Mouse (Mus musculus) kidney, embryonic 14.5 days (tissue): ENCODE results near the gene Brca1. TPM values are rescaled to one million over a fixed set of nuclear protein-coding genes. Genes with fewer than 3 reads are reported as not detected.
"Not testable (repeated sequence)": the region's sequence is repeated elsewhere in the genome, so short reads cannot be mapped to it uniquely, and the experiment has no call there.

Experiments
- ATAC-seq: fragments of 200-750 bp; cut with Nextera tagmentation; 2 replicates; pipeline ENCODE4 v1.8.0; 2017; ENCODE audit warnings: moderate number of reproducible peaks, mild to moderate bottlenecking, moderate TSS enrichment, moderate library complexity; ENCODE audit not compliant: low FRiP score, low TSS enrichment
- H3K27ac ChIP-seq: fragments of 300-500 bp; sonication (generic); 2 replicates; pipeline ENCODE4 v1.5.1; 2014; ENCODE audit warnings: low read depth, mild to moderate bottlenecking, low read length, moderate library complexity, mixed read lengths
- H3K27me3 ChIP-seq: fragments of 300-500 bp; sonication (generic); 2 replicates; pipeline ENCODE4 v1.6.1; 2014; ENCODE audit warnings: mild to moderate bottlenecking, low read length; ENCODE audit not compliant: control insufficient read depth, insufficient read depth
- H3K36me3 ChIP-seq: fragments of 300-500 bp; sonication (generic); 2 replicates; pipeline ENCODE4 v1.6.1; 2014; ENCODE audit warnings: low read length, mixed read lengths; ENCODE audit not compliant: control insufficient read depth, insufficient read depth
- H3K4me1 ChIP-seq: fragments of 300-500 bp; sonication (generic); 2 replicates; pipeline ENCODE4 v1.6.1; 2014; ENCODE audit warnings: low read length, mixed read lengths; ENCODE audit not compliant: control insufficient read depth, insufficient read depth
- H3K4me2 ChIP-seq: fragments of 300-500 bp; sonication (generic); replicated peaks from 2 replicates; pipeline ENCODE4 v1.6.1; 2014; ENCODE audit warnings: low read depth, mild to moderate bottlenecking, low read length
- H3K4me3 ChIP-seq: fragments of 300-500 bp; sonication (generic); 2 replicates; pipeline ENCODE4 v1.5.1; 2014; ENCODE audit warnings: mild to moderate bottlenecking, low read length
- H3K9ac ChIP-seq: fragments of 300-500 bp; sonication (generic); 2 replicates; pipeline ENCODE4 v1.6.1; 2014; ENCODE audit warnings: low read depth, mild to moderate bottlenecking, low read length, moderate library complexity
- H3K9me3 ChIP-seq: fragments of 300-500 bp; sonication (generic); 2 replicates; pipeline ENCODE4 v1.6.1; 2016; ENCODE audit warnings: low read length; ENCODE audit not compliant: control insufficient read depth
- WGBS: fragments of 180-500 bp; shearing (Covaris S2); extraction: QIAGEN DNeasy Blood & Tissue Kit; methylation state at CpG from one replicate; pipeline ENCODE4 v1.1.7; 2014; 5-methylcytosine and 5-hydroxymethylcytosine counted together
- polyA plus RNA-seq: library from polyadenylated mRNA; unstranded; fragments of >200 nt; fragmentation: Nextera tagmentation; extraction: Ambion mirVana; gene quantifications from 2 replicates; pipeline ENCODE4 v1.2.1, GENCODE M21; 2014

The Brca1 gene
- polyA plus RNA-seq, 1 experiment from 2014 or later, result 22.0 TPM

GRCm38 (mm10) chr11:101479171-101479635 is 72.6 kb downstream of the Brca1 start:
- peaks cover 5% of the 10 kb centered on the region; the same call in 1 of the 2 replicates for H3K4me1 ChIP-seq
- H3K9me3 ChIP-seq, result no peaks in the 10 kb centered on the region
- H3K4me2 ChIP-seq, result peak overlapping the region; percentile 27
- WGBS, result 5% methylated on average over 18 of the region's 18 CpGs
- no peaks in the 10 kb centered on the region for H3K36me3 ChIP-seq
- 0 out of 2 replicates have a peak, but pooled peaks have one; percentile 39 for ATAC-seq
- H3K27ac ChIP-seq, result no peak overlapping the region
- peak overlapping the region; percentile 11; the same call in 1 of the 2 replicates for H3K4me3 ChIP-seq
- H3K9ac ChIP-seq, result peak overlapping the region; percentile 38; the same call in 1 of the 2 replicates
- H3K27me3 ChIP-seq, result no peaks in the 10 kb centered on the region

GRCm38 (mm10) chr11:101477552-101478211 is 74.1 kb downstream of the Brca1 start:
- Histone ChIP-seq H3K36me3 (no peaks in the 10 kb centered on the region), H3K4me3 (no peak overlapping the region), H3K27ac (no peak overlapping the region), H3K4me1 (peaks cover 5% of the 10 kb centered on the region; the same call in 1 of the 2 replicates), H3K4me2 (no peak overlapping the region), H3K9me3 (no peaks in the 10 kb centered on the region), H3K9ac (no peak overlapping the region), H3K27me3 (no peaks in the 10 kb centered on the region)
- 70% methylated on average over 10 of the region's 10 CpGs for WGBS
- ATAC-seq, result 0 out of 2 replicates have a peak, but pooled peaks have one; percentile 16

- Histone ChIP-seq H3K27me3 (no peaks in the 10 kb centered on the region), H3K4me3 (no peak overlapping the region), H3K36me3 (no peaks in the 10 kb centered on the region), H3K4me2 (no peak overlapping the region), H3K4me1 (peaks cover 5% of the 10 kb centered on the region; the same call in 1 of the 2 replicates), H3K27ac (no peak overlapping the region), H3K9ac (no peak overlapping the region), H3K9me3 (no peaks in the 10 kb centered on the region)
- 43% methylated on average over 4 of the region's 4 CpGs for WGBS
- ATAC-seq, result no peak
These were observed 74.6 kb downstream of the Brca1 start for GRCm38 (mm10) chr11:101477194-101477551.

GRCm38 (mm10) chr11:101476361-101476760 is 75.4 kb downstream of the Brca1 start:
- 77% methylated on average over 4 of the region's 4 CpGs for WGBS
- not testable (repeated sequence) for ATAC-seq, H3K9ac ChIP-seq, H3K4me2 ChIP-seq, H3K4me3 ChIP-seq, H3K9me3 ChIP-seq, H3K27me3 ChIP-seq, H3K36me3 ChIP-seq, H3K4me1 ChIP-seq, H3K27ac ChIP-seq

GRCm38 (mm10) chr11:101474298-101474697 is 77.5 kb downstream of the Brca1 start:
- WGBS, result 86% methylated on average over 5 of the region's 5 CpGs
- no peak overlapping the region for H3K27ac ChIP-seq
- H3K27me3 ChIP-seq, result no peaks in the 10 kb centered on the region
- H3K36me3 ChIP-seq, result no peaks in the 10 kb centered on the region
- H3K9ac ChIP-seq, result no peak overlapping the region
- no peak overlapping the region for H3K4me2 ChIP-seq
- ATAC-seq, result no peak
- peaks cover 4% of the 10 kb centered on the region; the same call in 1 of the 2 replicates for H3K4me1 ChIP-seq
- H3K4me3 ChIP-seq, result no peak overlapping the region
- H3K9me3 ChIP-seq, result no peaks in the 10 kb centered on the region

- H3K9me3 ChIP-seq, H3K4me1 ChIP-seq, H3K27me3 ChIP-seq, H3K4me2 ChIP-seq, H3K27ac ChIP-seq, H3K4me3 ChIP-seq, H3K36me3 ChIP-seq, ATAC-seq, H3K9ac ChIP-seq: not testable (repeated sequence)
- 81% methylated on average over 1 of the region's 1 CpGs for WGBS
These were observed 78.1 kb downstream of the Brca1 start for GRCm38 (mm10) chr11:101473686-101474085.

GRCm38 (mm10) chr11:101472336-101472735 is 79.4 kb downstream of the Brca1 start:
- Histone ChIP-seq H3K36me3 (no peaks in the 10 kb centered on the region), H3K27ac (no peak overlapping the region), H3K4me1 (0 out of 2 replicates have a peak, but pooled peaks cover 7% of the 10 kb centered on the region), H3K4me2 (no peak overlapping the region), H3K9me3 (no peaks in the 10 kb centered on the region), H3K4me3 (no peak overlapping the region), H3K9ac (no peak overlapping the region), H3K27me3 (no peaks in the 10 kb centered on the region)
- no peak for ATAC-seq
- WGBS, result 25% methylated on average over 7 of the region's 7 CpGs

GRCm38 (mm10) chr11:101471926-101472325 is 79.8 kb downstream of the Brca1 start:
- Histone ChIP-seq H3K36me3 (no peaks in the 10 kb centered on the region), H3K4me1 (0 out of 2 replicates have a peak, but pooled peaks cover 7% of the 10 kb centered on the region), H3K4me2 (no peak overlapping the region), H3K9ac (no peak overlapping the region), H3K27ac (no peak overlapping the region), H3K27me3 (no peaks in the 10 kb centered on the region), H3K4me3 (no peak overlapping the region), H3K9me3 (no peaks in the 10 kb centered on the region)
- WGBS, result 43% methylated on average over 3 of the region's 3 CpGs
- ATAC-seq, result no peak

GRCm38 (mm10) chr11:101470206-101470605 is 81.5 kb downstream of the Brca1 start:
- H3K4me1 ChIP-seq, result 0 out of 2 replicates have a peak, but pooled peaks cover 7% of the 10 kb centered on the region
- no peak overlapping the region for H3K4me2 ChIP-seq
- H3K4me3 ChIP-seq, result no peak overlapping the region
- H3K9ac ChIP-seq, result no peak overlapping the region
- no peaks in the 10 kb centered on the region for H3K36me3 ChIP-seq
- WGBS, result 51% methylated on average over 7 of the region's 7 CpGs
- ATAC-seq, result no peak
- no peak overlapping the region for H3K27ac ChIP-seq
- H3K27me3 ChIP-seq, result no peaks in the 10 kb centered on the region
- no peaks in the 10 kb centered on the region for H3K9me3 ChIP-seq
